Mouse (Mus musculus): ENCODE results near the gene Mrnip. TPM values are rescaled to one million over a fixed set of nuclear protein-coding genes. Genes with fewer than 3 reads are reported as not detected.
A peak's percentile ranks its signal among the peaks of the same experiment; 100 is the strongest.

Mrnip gene
- total RNA-seq, 2 experiments from 2014 or later: 7.4 to 10.9 TPM

GRCm38 (mm10) chr11:50203302-50203827 lies 29.1 kb downstream of the Mrnip start:
- no peak for DNase-seq

GRCm38 (mm10) chr11:50205434-50205833 lies 31.2 kb downstream of the Mrnip start:
- DNase-seq: no peak

- DNase-seq: no peak
These were observed 31.8 kb downstream of the Mrnip start for GRCm38 (mm10) chr11:50206037-50206436.

GRCm38 (mm10) chr11:50207344-50207743 lies 33.1 kb downstream of the Mrnip start:
- no peak for DNase-seq

- no peak for DNase-seq
These were observed 33.8 kb downstream of the Mrnip start for GRCm38 (mm10) chr11:50208039-50208438.

GRCm38 (mm10) chr11:50210101-50210504 lies 35.9 kb downstream of the Mrnip start:
- peak; percentile 89 to 94 for DNase-seq

GRCm38 (mm10) chr11:50210505-50211151 lies 36.4 kb downstream of the Mrnip start, which contains the start of the genes Sqstm1 and Mgat4b:
Sqstm1 (minus strand) TSS chr11:50210827.
Mgat4b (plus strand) TSS chr11:50210890.
- DNase-seq: peak; percentile 87 to 90

- no peak for DNase-seq
These were observed 37.2 kb downstream of the Mrnip start for GRCm38 (mm10) chr11:50211322-50212059.

- DNase-seq: no peak
These were observed 38.0 kb downstream of the Mrnip start for GRCm38 (mm10) chr11:50212060-50212739.

- peak; percentile 94 to 95 for DNase-seq
These were observed 38.9 kb downstream of the Mrnip start for GRCm38 (mm10) chr11:50212848-50213758.

- no peak for DNase-seq
These were observed 40.4 kb downstream of the Mrnip start for GRCm38 (mm10) chr11:50214631-50215030.

GRCm38 (mm10) chr11:50215633-50216032 lies 41.4 kb downstream of the Mrnip start:
- no peak for DNase-seq

GRCm38 (mm10) chr11:50216724-50217366 lies 42.6 kb downstream of the Mrnip start:
- DNase-seq: no peak

- DNase-seq: peak; percentile 69 to 70
These were observed 43.6 kb downstream of the Mrnip start for GRCm38 (mm10) chr11:50217811-50218210.

- no peak for DNase-seq
These were observed 45.6 kb downstream of the Mrnip start for GRCm38 (mm10) chr11:50219833-50220232.

- DNase-seq: no peak
These were observed 48.5 kb downstream of the Mrnip start for GRCm38 (mm10) chr11:50222559-50223276.

GRCm38 (mm10) chr11:50223783-50224662 lies 49.8 kb downstream of the Mrnip start:
- DNase-seq: no peak

GRCm38 (mm10) chr11:50224671-50225530 lies 50.7 kb downstream of the Mrnip start:
- DNase-seq: peak; percentile 94 to 97

All from adrenal gland, postnatal 36 days (tissue).